Mouse (Mus musculus): ENCODE measurements at regions not wholly inside any gene's neighbourhood (a gene's known extent, or its start where the extent isn't known, plus 50 kb on each side); places are given as distances from the start of the nearest gene placed in this dataset.

GRCm38 (mm10) chr7:124861397-124861796, 583.1 kb upstream of the Kdm8 start:
- Histone ChIP-seq H3K9me3 (replicated peaks; ENCODE audit: control insufficient read depth, low read length) (no peaks in the 10 kb centered on the region), H3K4me1 (ENCODE audit: control insufficient read depth, low read depth, low read length) (no peaks in the 10 kb centered on the region), H3K4me3 (ENCODE audit: low read depth, low read length) (no peak overlapping the region), H3K27me3 (ENCODE audit: control insufficient read depth, insufficient read depth, low read depth, low read length) (no peaks in the 10 kb centered on the region), H3K9ac (ENCODE audit: low read depth, low read length) (no peak overlapping the region), H3K36me3 (ENCODE audit: control insufficient read depth, insufficient read depth) (no peaks in the 10 kb centered on the region), H3K27ac (ENCODE audit: low read length) (no peak overlapping the region), H3K4me2 (ENCODE audit: low read depth, low read length) (no peak overlapping the region)
- WGBS (ENCODE audit: insufficient replicate concordance) = 71% methylated on average over 2 of the region's 2 CpGs
- no peak for ATAC-seq (ENCODE audit: low read depth)

- no peak overlapping the region for H3K27ac ChIP-seq (ENCODE audit: low read length)
- no peak for ATAC-seq (ENCODE audit: low read depth)
Measured at GRCm38 (mm10) chr7:124868133-124868603, 576.3 kb upstream of the Kdm8 start.

GRCm38 (mm10) chr7:124868621-124869020, 575.9 kb upstream of the Kdm8 start:
- Histone ChIP-seq H3K27ac (ENCODE audit: low read length) (no peak overlapping the region), H3K27me3 (ENCODE audit: control insufficient read depth, insufficient read depth, low read depth, low read length) (no peaks in the 10 kb centered on the region), H3K4me3 (ENCODE audit: low read depth, low read length) (no peak overlapping the region), H3K4me2 (ENCODE audit: low read depth, low read length) (no peak overlapping the region), H3K4me1 (ENCODE audit: control insufficient read depth, low read depth, low read length) (no peaks in the 10 kb centered on the region), H3K9me3 (replicated peaks; ENCODE audit: control insufficient read depth, low read length) (no peaks in the 10 kb centered on the region), H3K36me3 (ENCODE audit: control insufficient read depth, insufficient read depth) (no peaks in the 10 kb centered on the region), H3K9ac (ENCODE audit: low read depth, low read length) (no peak overlapping the region)
- no peak for ATAC-seq (ENCODE audit: low read depth)
- WGBS (ENCODE audit: insufficient replicate concordance) = 42% methylated on average over 3 of the region's 3 CpGs

More at GRCm38 (mm10) chr7:124868133-124868603, 576.3 kb upstream of the Kdm8 start:
- WGBS (ENCODE audit: insufficient replicate concordance) = 32% methylated on average over 6 of the region's 6 CpGs
- H3K36me3 ChIP-seq (ENCODE audit: control insufficient read depth, insufficient read depth) = no peaks in the 10 kb centered on the region
- no peak overlapping the region for H3K9ac ChIP-seq (ENCODE audit: low read depth, low read length)
- no peaks in the 10 kb centered on the region for H3K4me1 ChIP-seq (ENCODE audit: control insufficient read depth, low read depth, low read length)
- no peak overlapping the region for H3K4me3 ChIP-seq (ENCODE audit: low read depth, low read length)
- H3K9me3 ChIP-seq (replicated peaks; ENCODE audit: control insufficient read depth, low read length) = no peaks in the 10 kb centered on the region
- H3K27me3 ChIP-seq (ENCODE audit: control insufficient read depth, insufficient read depth, low read depth, low read length) = no peaks in the 10 kb centered on the region
- H3K4me2 ChIP-seq (ENCODE audit: low read depth, low read length) = no peak overlapping the region

GRCm38 (mm10) chr7:124880771-124881170, 563.7 kb upstream of the Kdm8 start:
- Histone ChIP-seq H3K4me2 (ENCODE audit: low read depth, low read length) (no peak overlapping the region), H3K27ac (ENCODE audit: low read length) (no peak overlapping the region), H3K27me3 (ENCODE audit: control insufficient read depth, insufficient read depth, low read depth, low read length) (no peaks in the 10 kb centered on the region), H3K36me3 (ENCODE audit: control insufficient read depth, insufficient read depth) (no peaks in the 10 kb centered on the region), H3K4me3 (ENCODE audit: low read depth, low read length) (no peak overlapping the region), H3K4me1 (ENCODE audit: control insufficient read depth, low read depth, low read length) (no peaks in the 10 kb centered on the region), H3K9me3 (replicated peaks; ENCODE audit: control insufficient read depth, low read length) (no peaks in the 10 kb centered on the region), H3K9ac (ENCODE audit: low read depth, low read length) (no peak overlapping the region)
- no peak for ATAC-seq (ENCODE audit: low read depth)
- WGBS (ENCODE audit: insufficient replicate concordance) = 63% methylated on average over 6 of the region's 6 CpGs

GRCm38 (mm10) chr7:124907233-124907632, 537.2 kb upstream of the Kdm8 start:
- Histone ChIP-seq H3K4me2 (ENCODE audit: low read depth, low read length) (no peak overlapping the region), H3K9me3 (replicated peaks; ENCODE audit: control insufficient read depth, low read length) (no peaks in the 10 kb centered on the region), H3K9ac (ENCODE audit: low read depth, low read length) (no peak overlapping the region), H3K4me3 (ENCODE audit: low read depth, low read length) (no peak overlapping the region), H3K36me3 (ENCODE audit: control insufficient read depth, insufficient read depth) (no peaks in the 10 kb centered on the region), H3K27ac (ENCODE audit: low read length) (no peak overlapping the region), H3K27me3 (ENCODE audit: control insufficient read depth, insufficient read depth, low read depth, low read length) (no peaks in the 10 kb centered on the region), H3K4me1 (ENCODE audit: control insufficient read depth, low read depth, low read length) (no peaks in the 10 kb centered on the region)
- WGBS (ENCODE audit: insufficient replicate concordance) = 60% methylated on average over 5 of the region's 5 CpGs
- no peak for ATAC-seq (ENCODE audit: low read depth)

- Histone ChIP-seq H3K27me3 (ENCODE audit: control insufficient read depth, insufficient read depth, low read depth, low read length) (no peaks in the 10 kb centered on the region), H3K4me1 (ENCODE audit: control insufficient read depth, low read depth, low read length) (no peaks in the 10 kb centered on the region), H3K4me2 (ENCODE audit: low read depth, low read length) (no peak overlapping the region), H3K9me3 (replicated peaks; ENCODE audit: control insufficient read depth, low read length) (no peaks in the 10 kb centered on the region), H3K36me3 (ENCODE audit: control insufficient read depth, insufficient read depth) (no peaks in the 10 kb centered on the region), H3K27ac (ENCODE audit: low read length) (no peak overlapping the region), H3K9ac (ENCODE audit: low read depth, low read length) (no peak overlapping the region), H3K4me3 (ENCODE audit: low read depth, low read length) (no peak overlapping the region)
- WGBS (ENCODE audit: insufficient replicate concordance) = 55% methylated on average over 5 of the region's 5 CpGs
- no peak for ATAC-seq (ENCODE audit: low read depth)
Measured at GRCm38 (mm10) chr7:124907662-124908296, 536.7 kb upstream of the Kdm8 start.

- Histone ChIP-seq H3K4me1 (ENCODE audit: control insufficient read depth, low read depth, low read length) (no peaks in the 10 kb centered on the region), H3K9me3 (replicated peaks; ENCODE audit: control insufficient read depth, low read length) (no peaks in the 10 kb centered on the region), H3K4me2 (ENCODE audit: low read depth, low read length) (no peak overlapping the region), H3K9ac (ENCODE audit: low read depth, low read length) (no peak overlapping the region), H3K36me3 (ENCODE audit: control insufficient read depth, insufficient read depth) (no peaks in the 10 kb centered on the region), H3K27ac (ENCODE audit: low read length) (no peak overlapping the region), H3K27me3 (ENCODE audit: control insufficient read depth, insufficient read depth, low read depth, low read length) (no peaks in the 10 kb centered on the region), H3K4me3 (ENCODE audit: low read depth, low read length) (no peak overlapping the region)
- ATAC-seq (ENCODE audit: low read depth) = no peak
- WGBS (ENCODE audit: insufficient replicate concordance) = 70% methylated on average over 5 of the region's 5 CpGs
Measured at GRCm38 (mm10) chr7:124914061-124914460, 530.4 kb upstream of the Kdm8 start.

- ATAC-seq (ENCODE audit: low read depth) = no peak
- Histone ChIP-seq H3K27me3 (ENCODE audit: control insufficient read depth, insufficient read depth, low read depth, low read length) (no peaks in the 10 kb centered on the region), H3K9ac (ENCODE audit: low read depth, low read length) (no peak overlapping the region), H3K4me3 (ENCODE audit: low read depth, low read length) (no peak overlapping the region), H3K9me3 (replicated peaks; ENCODE audit: control insufficient read depth, low read length) (no peaks in the 10 kb centered on the region), H3K36me3 (ENCODE audit: control insufficient read depth, insufficient read depth) (no peaks in the 10 kb centered on the region), H3K4me1 (ENCODE audit: control insufficient read depth, low read depth, low read length) (no peaks in the 10 kb centered on the region), H3K4me2 (ENCODE audit: low read depth, low read length) (no peak overlapping the region), H3K27ac (ENCODE audit: low read length) (no peak overlapping the region)
- 51% methylated on average over 4 of the region's 4 CpGs for WGBS (ENCODE audit: insufficient replicate concordance)
Measured at GRCm38 (mm10) chr7:124914479-124914878, 530.0 kb upstream of the Kdm8 start.

GRCm38 (mm10) chr7:124914972-124915371, 529.5 kb upstream of the Kdm8 start:
- 49% methylated on average over 6 of the region's 6 CpGs for WGBS (ENCODE audit: insufficient replicate concordance)
- Histone ChIP-seq H3K36me3 (ENCODE audit: control insufficient read depth, insufficient read depth) (no peaks in the 10 kb centered on the region), H3K9ac (ENCODE audit: low read depth, low read length) (no peak overlapping the region), H3K4me3 (ENCODE audit: low read depth, low read length) (no peak overlapping the region), H3K4me1 (ENCODE audit: control insufficient read depth, low read depth, low read length) (no peaks in the 10 kb centered on the region), H3K9me3 (replicated peaks; ENCODE audit: control insufficient read depth, low read length) (no peaks in the 10 kb centered on the region), H3K27ac (ENCODE audit: low read length) (no peak overlapping the region), H3K27me3 (ENCODE audit: control insufficient read depth, insufficient read depth, low read depth, low read length) (no peaks in the 10 kb centered on the region), H3K4me2 (ENCODE audit: low read depth, low read length) (no peak overlapping the region)
- no peak for ATAC-seq (ENCODE audit: low read depth)

Data from liver, embryonic 16.5 days (tissue).